Mouse (Mus musculus): Measurements from ENCODE around the gene BC016579. TPM values are rescaled to one million over a fixed set of nuclear protein-coding genes. Genes with fewer than 3 reads are reported as not detected.

BC016579 gene
- total and polyA plus RNA-seq, 3 experiments: 0.16 TPM; not detected in 2

GRCm38 (mm10) chr16:45609300-45609699 is 44.6 kb downstream of the BC016579 start:
- H3K4me1 ChIP-seq (ENCODE audit: insufficient read depth, low read depth, low read length): no peaks in the 10 kb centered on the region
- ATAC-seq (ENCODE audit: extremely low read depth, insufficient number of reproducible peaks, low FRiP score, poor library complexity, severe bottlenecking) (no peak), DNase-seq (ENCODE audit: low spot score) (no peak)
- no peaks in the 10 kb centered on the region for H3K9me3 ChIP-seq (replicated peaks)
- H3K27me3 ChIP-seq (ENCODE audit: insufficient read depth, low read length): 0 out of 2 replicates have a peak, but pooled peaks cover 2% of the 10 kb centered on the region
- no peak for TF ChIP-seq GATA2 (IDR thresholded peaks at IDR 0.05; ENCODE audit: borderline replicate concordance, low read depth, low read length)
- no peak for TF ChIP-seq TAL1 (conservative IDR thresholded peaks at IDR 0.05; ENCODE audit: low read depth, low read length)
- TF ChIP-seq CTCF (IDR thresholded peaks at IDR 0.05; ENCODE audit: low read depth, low read length): no peak; the same call in 1 of the 2 replicates
- TF ChIP-seq GATA1 (IDR thresholded peaks at IDR 0.05; ENCODE audit: borderline replicate concordance, low read length): no peak
- no peak for TF ChIP-seq POLR2AphosphoS5 (IDR thresholded peaks at IDR 0.05; ENCODE audit: insufficient replicate concordance, low read depth, low read length)
- H3K4me3 ChIP-seq (ENCODE audit: low read depth, low read length): no peak overlapping the region
- H3K36me3 ChIP-seq (replicated peaks): no peaks in the 10 kb centered on the region

DNA sequence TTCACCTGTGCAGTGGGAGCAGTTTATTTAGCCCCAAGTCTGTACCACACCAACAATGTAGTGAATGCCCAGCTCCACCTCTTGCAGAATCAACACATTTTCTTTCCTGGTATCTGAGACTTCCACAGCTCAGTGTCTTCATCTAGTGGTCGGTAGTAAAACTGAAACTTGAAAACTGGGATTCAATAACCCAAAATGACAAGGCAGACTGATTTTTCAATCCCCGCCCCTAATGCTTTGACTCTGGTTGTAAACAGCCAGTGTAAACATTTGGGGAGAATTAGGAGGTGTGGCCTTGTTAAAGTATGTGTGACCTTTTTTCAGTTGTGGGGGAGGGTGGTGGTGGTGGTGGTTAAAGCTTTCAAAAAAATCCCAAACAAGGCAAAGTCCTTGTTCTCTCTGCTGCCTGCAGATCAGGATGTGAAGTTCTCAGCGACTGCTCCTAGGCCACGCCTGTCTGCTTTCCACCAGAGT is 45.4 kb downstream of the BC016579 start:
- H3K36me3 ChIP-seq (replicated peaks): no peaks in the 10 kb centered on the region
- ATAC-seq (ENCODE audit: extremely low read depth, insufficient number of reproducible peaks, low FRiP score, poor library complexity, severe bottlenecking) (no peak), DNase-seq (ENCODE audit: low spot score) (no peak)
- H3K27me3 ChIP-seq (ENCODE audit: insufficient read depth, low read length): 0 out of 2 replicates have a peak, but pooled peaks cover 2% of the 10 kb centered on the region
- H3K9me3 ChIP-seq (replicated peaks): no peaks in the 10 kb centered on the region
- TF ChIP-seq GATA2 (IDR thresholded peaks at IDR 0.05; ENCODE audit: borderline replicate concordance, low read depth, low read length) (no peak), CTCF (IDR thresholded peaks at IDR 0.05; ENCODE audit: low read depth, low read length) (no peak)
- H3K4me1 ChIP-seq (ENCODE audit: insufficient read depth, low read depth, low read length): no peaks in the 10 kb centered on the region
- H3K4me3 ChIP-seq (ENCODE audit: low read depth, low read length): no peak overlapping the region

GRCm38 (mm10) chr16:45595494-45595893 is 58.4 kb downstream of the BC016579 start:
- no peaks in the 10 kb centered on the region for H3K9me3 ChIP-seq (replicated peaks)
- H3K4me1 ChIP-seq (ENCODE audit: insufficient read depth, low read depth, low read length): no peaks in the 10 kb centered on the region
- H3K27me3 ChIP-seq (ENCODE audit: insufficient read depth, low read length): no peaks in the 10 kb centered on the region
- no peak overlapping the region for H3K4me3 ChIP-seq (ENCODE audit: low read depth, low read length)
- no peaks in the 10 kb centered on the region for H3K36me3 ChIP-seq (replicated peaks)
- TF ChIP-seq CTCF (IDR thresholded peaks at IDR 0.05; ENCODE audit: low read depth, low read length) (no peak), POLR2AphosphoS5 (IDR thresholded peaks at IDR 0.05; ENCODE audit: insufficient replicate concordance, low read depth, low read length) (no peak), TAL1 (conservative IDR thresholded peaks at IDR 0.05; ENCODE audit: low read depth, low read length) (no peak)
- ATAC-seq (ENCODE audit: extremely low read depth, insufficient number of reproducible peaks, low FRiP score, poor library complexity, severe bottlenecking): no peak
- no peak for DNase-seq (ENCODE audit: low spot score)

DNA sequence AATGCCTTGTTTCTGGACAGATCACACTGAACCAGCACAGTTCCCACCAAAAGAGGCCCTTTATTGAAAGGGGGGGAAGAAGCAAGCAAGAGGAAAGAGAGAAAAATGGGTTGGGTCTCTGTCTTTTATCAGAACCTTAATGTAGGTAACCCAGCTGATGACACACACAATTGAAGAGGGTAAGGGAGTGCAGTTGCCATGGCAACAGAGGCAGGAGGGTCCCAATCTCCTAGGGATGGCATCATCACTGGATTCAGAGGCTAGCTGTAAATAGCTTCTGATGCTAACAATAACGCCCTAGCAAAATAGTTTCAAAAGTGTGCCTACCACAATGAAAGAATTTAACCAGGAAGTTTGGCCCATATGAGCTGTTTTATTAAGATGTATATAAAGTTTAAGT is 60.2 kb downstream of the BC016579 start:
- no peaks in the 10 kb centered on the region for H3K4me1 ChIP-seq (ENCODE audit: insufficient read depth, low read depth, low read length)
- no peaks in the 10 kb centered on the region for H3K27me3 ChIP-seq (ENCODE audit: insufficient read depth, low read length)
- H3K4me3 ChIP-seq (ENCODE audit: low read depth, low read length): no peak overlapping the region
- DNase-seq (ENCODE audit: low spot score) (no peak), ATAC-seq (ENCODE audit: extremely low read depth, insufficient number of reproducible peaks, low FRiP score, poor library complexity, severe bottlenecking) (no peak)
- H3K36me3 ChIP-seq (replicated peaks): no peaks in the 10 kb centered on the region
- H3K9me3 ChIP-seq (replicated peaks): no peaks in the 10 kb centered on the region
- no peak for TF ChIP-seq POLR2AphosphoS5 (IDR thresholded peaks at IDR 0.05; ENCODE audit: insufficient replicate concordance, low read depth, low read length)
- no peak for TF ChIP-seq TAL1 (conservative IDR thresholded peaks at IDR 0.05; ENCODE audit: low read depth, low read length)
- no peak for TF ChIP-seq GATA1 (IDR thresholded peaks at IDR 0.05; ENCODE audit: borderline replicate concordance, low read length)
- TF ChIP-seq CTCF (IDR thresholded peaks at IDR 0.05; ENCODE audit: low read depth, low read length): no peak
- TF ChIP-seq GATA2 (IDR thresholded peaks at IDR 0.05; ENCODE audit: borderline replicate concordance, low read depth, low read length): no peak

- no peak for DNase-seq (ENCODE audit: low spot score)
Observed at GRCm38 (mm10) chr16:45582512-45582911, 71.4 kb downstream of the BC016579 start.

GRCm38 (mm10) chr16:45579883-45580282 is 74.0 kb downstream of the BC016579 start:
- TF ChIP-seq GATA1 (IDR thresholded peaks at IDR 0.05; ENCODE audit: borderline replicate concordance, low read length) (no peak), POLR2AphosphoS5 (IDR thresholded peaks at IDR 0.05; ENCODE audit: insufficient replicate concordance, low read depth, low read length) (no peak), TAL1 (conservative IDR thresholded peaks at IDR 0.05; ENCODE audit: low read depth, low read length) (no peak), GATA2 (IDR thresholded peaks at IDR 0.05; ENCODE audit: borderline replicate concordance, low read depth, low read length) (no peak), CTCF (IDR thresholded peaks at IDR 0.05; ENCODE audit: low read depth, low read length) (no peak)
- Histone ChIP-seq H3K27me3 (ENCODE audit: insufficient read depth, low read length) (no peaks in the 10 kb centered on the region), H3K36me3 (replicated peaks) (no peaks in the 10 kb centered on the region), H3K4me1 (ENCODE audit: insufficient read depth, low read depth, low read length) (no peaks in the 10 kb centered on the region), H3K4me3 (ENCODE audit: low read depth, low read length) (no peak overlapping the region), H3K9me3 (replicated peaks) (no peaks in the 10 kb centered on the region)
- DNase-seq (ENCODE audit: low spot score): no peak
- ATAC-seq (ENCODE audit: extremely low read depth, insufficient number of reproducible peaks, low FRiP score, poor library complexity, severe bottlenecking): no peak

More at GRCm38 (mm10) chr16:45582512-45582911, 71.4 kb downstream of the BC016579 start:
- ATAC-seq (ENCODE audit: extremely low read depth, insufficient number of reproducible peaks, low FRiP score, poor library complexity, severe bottlenecking): no peak
- TF ChIP-seq TAL1 (conservative IDR thresholded peaks at IDR 0.05; ENCODE audit: low read depth, low read length): no peak
- TF ChIP-seq CTCF (IDR thresholded peaks at IDR 0.05; ENCODE audit: low read depth, low read length): no peak
- TF ChIP-seq POLR2AphosphoS5 (IDR thresholded peaks at IDR 0.05; ENCODE audit: insufficient replicate concordance, low read depth, low read length): no peak
- TF ChIP-seq GATA1 (IDR thresholded peaks at IDR 0.05; ENCODE audit: borderline replicate concordance, low read length): no peak
- no peak for TF ChIP-seq GATA2 (IDR thresholded peaks at IDR 0.05; ENCODE audit: borderline replicate concordance, low read depth, low read length)
- no peak overlapping the region for H3K4me3 ChIP-seq (ENCODE audit: low read depth, low read length)
- no peaks in the 10 kb centered on the region for H3K9me3 ChIP-seq (replicated peaks)
- H3K27me3 ChIP-seq (ENCODE audit: insufficient read depth, low read length): no peaks in the 10 kb centered on the region
- H3K4me1 ChIP-seq (ENCODE audit: insufficient read depth, low read depth, low read length): no peaks in the 10 kb centered on the region
- H3K36me3 ChIP-seq (replicated peaks): no peaks in the 10 kb centered on the region

Other genes with a start within 250 kb of the BC016579 start
- not detected in 2 replicates for gene Cd200, start 245.0 kb downstream of the BC016579 start, total RNA-seq (2014; fragmentation: Nextera tagmentation)
- gene Cd200, start 245.0 kb downstream of the BC016579 start, total RNA-seq (2017): not detected in 2 replicates
- gene Cd200, start 245.0 kb downstream of the BC016579 start, polyA plus RNA-seq (2012): not detected in 2 replicates
- not detected in 2 replicates for gene Gm609, start 161.1 kb downstream of the BC016579 start, total RNA-seq (2014; fragmentation: Nextera tagmentation)
- gene Gm609, start 161.1 kb downstream of the BC016579 start, total RNA-seq (2017): 0.12 and 0.22 TPM in 2 replicates
- not detected in 2 replicates for gene Gm609, start 161.1 kb downstream of the BC016579 start, polyA plus RNA-seq (2012)
- not detected in 2 replicates for gene Gm17783, start 122.0 kb downstream of the BC016579 start, total RNA-seq (2014; fragmentation: Nextera tagmentation)
- gene Gm17783, start 122.0 kb downstream of the BC016579 start, total RNA-seq (2017): 0.12 TPM in 1 of 2 replicates, not detected in the other
- not detected in 2 replicates for gene Gm17783, start 122.0 kb downstream of the BC016579 start, polyA plus RNA-seq (2012)
- gene Slc9c1, start 118.8 kb downstream of the BC016579 start, total RNA-seq (2014; fragmentation: Nextera tagmentation): not detected in 2 replicates
- gene Slc9c1, start 118.8 kb downstream of the BC016579 start, total RNA-seq (2017): not detected in 2 replicates
- gene Slc9c1, start 118.8 kb downstream of the BC016579 start, polyA plus RNA-seq (2012): not detected in 2 replicates
- 0.53 TPM in 1 of 2 replicates, not detected in the other for gene Gcsam, start 43.7 kb downstream of the BC016579 start, total RNA-seq (2014; fragmentation: Nextera tagmentation)
- gene Gcsam, start 43.7 kb downstream of the BC016579 start, total RNA-seq (2017): 0.49 and 0.52 TPM in 2 replicates
- gene Gcsam, start 43.7 kb downstream of the BC016579 start, polyA plus RNA-seq (2012): not detected in 2 replicates
- gene Tmprss7, start 39.6 kb upstream of the BC016579 start, total RNA-seq (2014; fragmentation: Nextera tagmentation): not detected in 2 replicates
- gene Tmprss7, start 39.6 kb upstream of the BC016579 start, total RNA-seq (2017): 1.8 and 2.1 TPM in 2 replicates
- gene Tmprss7, start 39.6 kb upstream of the BC016579 start, polyA plus RNA-seq (2012): not detected in 2 replicates
- not detected in 2 replicates for gene Tagln3, start 70.5 kb upstream of the BC016579 start, total RNA-seq (2014; fragmentation: Nextera tagmentation)
- gene Tagln3, start 70.5 kb upstream of the BC016579 start, total RNA-seq (2017): not detected in 2 replicates
- gene Tagln3, start 70.5 kb upstream of the BC016579 start, polyA plus RNA-seq (2012): not detected in 2 replicates
- 15.4 and 23.9 TPM in 2 replicates for gene Abhd10, start 88.9 kb upstream of the BC016579 start, total RNA-seq (2014; fragmentation: Nextera tagmentation)
- gene Abhd10, start 88.9 kb upstream of the BC016579 start, total RNA-seq (2017): 16.3 and 17.0 TPM in 2 replicates
- 4.0 and 4.8 TPM in 2 replicates for gene Abhd10, start 88.9 kb upstream of the BC016579 start, polyA plus RNA-seq (2012)

All from G1E (cell line).